Mouse (Mus musculus): ENCODE measurements around the gene Plxnb2. TPM values are rescaled to one million over a fixed set of nuclear protein-coding genes. Genes with fewer than 3 reads are reported as not detected.

Plxnb2 gene
- polyA plus RNA-seq, 1 experiment: 194 TPM

DNA sequence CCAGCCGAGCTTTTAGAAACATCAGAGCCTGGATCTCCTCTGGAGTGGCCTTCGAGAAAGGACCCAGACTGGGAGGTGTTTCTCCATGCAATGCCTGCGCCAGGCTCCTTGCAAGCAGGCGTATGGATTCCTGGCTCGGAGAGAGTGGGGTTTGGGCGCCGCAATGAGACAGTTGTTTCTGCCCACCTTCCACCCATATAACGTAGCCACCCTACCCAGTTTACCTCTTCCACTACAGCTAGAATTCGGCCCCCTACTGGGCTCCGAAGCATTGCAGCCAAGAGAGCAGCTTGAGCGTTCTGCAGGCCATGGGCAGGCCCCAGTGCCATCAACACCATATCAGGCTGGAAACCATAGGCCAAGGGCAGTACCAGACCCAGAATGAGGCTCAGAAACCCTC lies 57.0 kb downstream of the Plxnb2 start:
- TF ChIP-seq CTCF (IDR thresholded peaks at IDR 0.05; ENCODE audit: borderline replicate concordance, insufficient read depth, low read length) (0 out of 2 replicates have a peak, but pooled peaks have one; percentile 3), POLR2A (IDR thresholded peaks at IDR 0.05; ENCODE audit: low read depth, low read length) (no peak)
- H3K27ac ChIP-seq (ENCODE audit: insufficient read depth, low read length): no peak overlapping the region
- H3K4me3 ChIP-seq (ENCODE audit: insufficient read depth, low read length): peak overlapping the region; percentile 87; the same call in 1 of the 2 replicates
- H3K4me1 ChIP-seq (ENCODE audit: control insufficient read depth, insufficient read depth, low read length): peaks cover 8% of the 10 kb centered on the region

DNA sequence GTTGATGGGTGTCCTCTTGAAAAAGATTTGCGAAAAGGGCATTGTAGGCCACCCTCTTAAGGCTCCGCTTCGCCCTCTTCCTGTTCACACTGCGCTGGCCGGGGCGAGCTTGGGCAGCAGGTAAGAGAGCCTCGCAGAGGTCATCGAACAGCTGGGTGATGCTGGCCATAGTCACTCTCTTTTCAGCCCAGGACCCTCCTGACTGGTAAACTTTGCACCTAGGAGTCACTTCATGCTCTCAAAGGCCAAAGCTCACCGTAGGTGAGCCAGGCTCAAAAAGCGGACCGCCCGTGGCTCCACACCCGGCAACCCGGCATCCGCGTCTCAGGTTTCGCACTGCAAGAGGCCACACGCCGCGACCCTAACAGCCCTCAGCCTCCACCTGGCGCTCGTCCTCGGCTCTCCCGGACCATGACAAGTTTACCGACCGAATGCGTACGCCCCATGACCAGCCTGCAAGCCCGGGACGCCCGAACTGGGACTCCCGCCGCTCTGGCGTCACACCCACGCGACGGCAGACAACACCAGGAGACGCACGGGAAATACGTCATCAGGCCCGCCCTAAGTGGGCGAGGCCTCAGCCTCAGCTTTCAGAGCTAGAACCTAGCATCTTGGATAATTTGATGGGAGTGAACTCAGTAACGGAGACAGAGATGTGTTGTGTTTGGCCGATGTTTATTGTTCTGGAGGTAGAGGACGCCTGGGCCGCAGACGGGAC lies 57.8 kb downstream of the Plxnb2 start, which contains the start of gene Tubgcp6:
Gene Tubgcp6, minus strand, starts transcription at position 464 of the 718 bp plus-strand sequence.
- H3K4me1 ChIP-seq (ENCODE audit: control insufficient read depth, insufficient read depth, low read length): peaks cover 8% of the 10 kb centered on the region
- H3K4me3 ChIP-seq (ENCODE audit: insufficient read depth, low read length): peak within 1 kb of the TSS; percentile 87
- H3K27ac ChIP-seq (ENCODE audit: insufficient read depth, low read length): no peak within 1 kb of the TSS
- TF ChIP-seq CTCF (IDR thresholded peaks at IDR 0.05; ENCODE audit: borderline replicate concordance, insufficient read depth, low read length): no peak
- peak; percentile 78 for TF ChIP-seq POLR2A (IDR thresholded peaks at IDR 0.05; ENCODE audit: low read depth, low read length)

DNA sequence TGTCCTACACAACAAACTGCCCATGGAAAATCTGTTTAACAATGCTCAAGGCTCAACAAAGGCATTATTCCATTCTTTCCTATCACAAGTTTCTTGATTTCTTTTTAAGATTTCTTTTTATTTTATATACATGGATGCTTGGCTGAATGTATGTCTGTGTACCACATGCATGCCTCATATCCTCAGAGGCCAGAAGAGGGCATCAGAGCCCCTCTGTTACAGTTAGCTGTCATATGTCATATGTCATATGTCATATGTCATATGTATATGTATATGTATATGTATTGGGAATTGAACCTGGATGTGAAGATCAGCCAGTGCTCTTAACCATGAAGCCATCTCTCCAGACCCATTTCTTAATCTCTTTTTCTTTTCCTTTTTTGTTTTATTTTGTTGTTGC lies 62.6 kb downstream of the Plxnb2 start:
- H3K27ac ChIP-seq (ENCODE audit: insufficient read depth, low read length): no peak overlapping the region
- TF ChIP-seq CTCF (IDR thresholded peaks at IDR 0.05; ENCODE audit: borderline replicate concordance, insufficient read depth, low read length) (no peak), POLR2A (IDR thresholded peaks at IDR 0.05; ENCODE audit: low read depth, low read length) (no peak)
- H3K4me1 ChIP-seq (ENCODE audit: control insufficient read depth, insufficient read depth, low read length): peaks cover 5% of the 10 kb centered on the region
- no peak overlapping the region for H3K4me3 ChIP-seq (ENCODE audit: insufficient read depth, low read length)

DNA sequence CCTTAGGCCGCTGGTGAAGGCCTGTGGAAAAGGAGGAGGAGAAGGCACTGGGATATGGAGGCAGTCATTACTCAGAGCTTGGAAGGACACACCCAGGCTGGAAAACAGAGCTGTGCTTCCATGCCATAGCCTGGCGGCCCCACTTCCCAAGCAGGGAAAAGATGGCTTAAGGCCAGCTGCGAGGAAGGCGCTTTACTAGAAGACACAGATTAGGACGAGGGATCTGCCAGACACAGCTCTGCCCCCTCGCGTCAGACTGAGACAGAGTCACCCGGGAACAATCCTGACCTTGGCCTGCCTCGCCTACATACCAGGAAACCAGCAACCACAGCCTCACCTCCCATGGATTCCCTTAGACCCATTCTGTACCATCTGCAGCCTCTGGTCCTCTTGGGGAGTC lies 70.4 kb downstream of the Plxnb2 start:
- Histone ChIP-seq H3K4me3 (ENCODE audit: insufficient read depth, low read length) (no peak overlapping the region), H3K4me1 (ENCODE audit: control insufficient read depth, insufficient read depth, low read length) (no peaks in the 10 kb centered on the region), H3K27ac (ENCODE audit: insufficient read depth, low read length) (no peak overlapping the region)
- no peak for TF ChIP-seq POLR2A (IDR thresholded peaks at IDR 0.05; ENCODE audit: low read depth, low read length)
- no peak for TF ChIP-seq CTCF (IDR thresholded peaks at IDR 0.05; ENCODE audit: borderline replicate concordance, insufficient read depth, low read length)

DNA sequence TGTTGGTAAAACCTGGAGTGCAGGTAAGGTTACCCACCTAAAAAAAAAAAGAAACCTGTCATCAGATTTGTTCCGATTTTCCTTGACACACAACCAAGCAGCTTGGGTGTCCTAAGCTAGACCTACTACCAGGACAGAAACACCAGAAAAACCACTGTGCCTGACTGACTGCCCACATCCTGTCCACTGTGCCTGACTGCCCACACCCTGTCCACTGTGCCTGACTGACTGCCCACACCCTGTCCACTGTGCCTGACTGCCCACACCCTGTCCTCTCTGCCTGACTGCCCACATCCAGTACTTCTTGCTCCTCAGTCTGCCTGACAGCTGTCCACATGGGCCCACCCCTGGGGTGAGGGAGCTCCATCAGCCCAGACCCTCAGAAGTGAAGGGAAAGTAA lies 73.6 kb downstream of the Plxnb2 start:
- Histone ChIP-seq H3K4me3 (ENCODE audit: insufficient read depth, low read length) (no peak overlapping the region), H3K4me1 (ENCODE audit: control insufficient read depth, insufficient read depth, low read length) (no peaks in the 10 kb centered on the region), H3K27ac (ENCODE audit: insufficient read depth, low read length) (no peak overlapping the region)
- TF ChIP-seq POLR2A (IDR thresholded peaks at IDR 0.05; ENCODE audit: low read depth, low read length): no peak
- no peak for TF ChIP-seq CTCF (IDR thresholded peaks at IDR 0.05; ENCODE audit: borderline replicate concordance, insufficient read depth, low read length)

DNA sequence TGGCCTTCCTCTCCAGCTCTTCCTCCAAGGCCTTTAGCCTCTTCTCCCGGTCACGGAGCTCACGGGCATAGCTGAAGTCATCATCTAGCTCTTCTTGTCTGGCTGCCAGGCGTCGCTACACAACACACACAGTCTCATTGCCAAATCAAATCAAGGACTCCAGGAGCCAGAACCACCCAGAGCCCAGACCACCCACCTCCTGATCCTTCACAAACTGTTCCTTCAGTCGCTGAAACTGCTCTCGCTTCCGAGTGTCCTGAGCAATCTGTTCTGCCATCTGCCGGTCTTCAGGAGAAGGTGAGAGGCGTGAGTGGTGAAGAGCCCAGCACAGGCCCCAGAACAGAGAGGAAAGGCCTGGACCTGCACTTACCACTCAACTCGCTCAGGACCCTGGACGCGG lies 74.5 kb downstream of the Plxnb2 start:
- Histone ChIP-seq H3K4me1 (ENCODE audit: control insufficient read depth, insufficient read depth, low read length) (no peaks in the 10 kb centered on the region), H3K27ac (ENCODE audit: insufficient read depth, low read length) (no peak overlapping the region), H3K4me3 (ENCODE audit: insufficient read depth, low read length) (no peak overlapping the region)
- TF ChIP-seq POLR2A (IDR thresholded peaks at IDR 0.05; ENCODE audit: low read depth, low read length): no peak
- no peak for TF ChIP-seq CTCF (IDR thresholded peaks at IDR 0.05; ENCODE audit: borderline replicate concordance, insufficient read depth, low read length)

Other genes starting within 250 kb of the Plxnb2 start
- gene Ttll8, start 226.4 kb downstream of the Plxnb2 start, polyA plus RNA-seq (2011; ENCODE audit: insufficient read length, low read depth, missing spikeins): not detected in 2 replicates
- gene Mlc1, start 201.8 kb downstream of the Plxnb2 start, polyA plus RNA-seq (2011; ENCODE audit: insufficient read length, low read depth, missing spikeins): 0.79 TPM in 1 of 2 replicates, not detected in the other
- gene Mov10l1, start 197.9 kb downstream of the Plxnb2 start, polyA plus RNA-seq (2011; ENCODE audit: insufficient read length, low read depth, missing spikeins): not detected in 2 replicates
- gene Panx2, start 121.1 kb downstream of the Plxnb2 start, polyA plus RNA-seq (2011; ENCODE audit: insufficient read length, low read depth, missing spikeins): not detected in 2 replicates
- gene Trabd, start 105.7 kb downstream of the Plxnb2 start, polyA plus RNA-seq (2011; ENCODE audit: insufficient read length, low read depth, missing spikeins): 18.1 and 20.5 TPM in 2 replicates
- gene Selenoo, start 91.7 kb downstream of the Plxnb2 start, polyA plus RNA-seq (2011; ENCODE audit: insufficient read length, low read depth, missing spikeins): 14.5 and 17.6 TPM in 2 replicates
- 13.5 and 14.2 TPM in 2 replicates for gene Tubgcp6, start 57.7 kb downstream of the Plxnb2 start, polyA plus RNA-seq (2011; ENCODE audit: insufficient read length, low read depth, missing spikeins)
- 6.4 and 7.2 TPM in 2 replicates for gene Hdac10, start 52.1 kb downstream of the Plxnb2 start, polyA plus RNA-seq (2011; ENCODE audit: insufficient read length, low read depth, missing spikeins)
- 10.1 and 16.4 TPM in 2 replicates for gene Mapk12, start 40.1 kb downstream of the Plxnb2 start, polyA plus RNA-seq (2011; ENCODE audit: insufficient read length, low read depth, missing spikeins)
- gene Mapk11, start 31.2 kb downstream of the Plxnb2 start, polyA plus RNA-seq (2011; ENCODE audit: insufficient read length, low read depth, missing spikeins): 7.3 and 10.8 TPM in 2 replicates
- gene Dennd6b, start 15.7 kb upstream of the Plxnb2 start, polyA plus RNA-seq (2011; ENCODE audit: insufficient read length, low read depth, missing spikeins): 3.1 and 4.2 TPM in 2 replicates
- 32.4 and 43.1 TPM in 2 replicates for gene Ppp6r2, start 30.8 kb upstream of the Plxnb2 start, polyA plus RNA-seq (2011; ENCODE audit: insufficient read length, low read depth, missing spikeins)
- gene Sbf1, start 134.5 kb upstream of the Plxnb2 start, polyA plus RNA-seq (2011; ENCODE audit: insufficient read length, low read depth, missing spikeins): 75.9 and 95.7 TPM in 2 replicates
- 7.7 and 8.4 TPM in 2 replicates for gene Adm2, start 141.9 kb upstream of the Plxnb2 start, polyA plus RNA-seq (2011; ENCODE audit: insufficient read length, low read depth, missing spikeins)
- not detected in 2 replicates for gene Miox, start 153.6 kb upstream of the Plxnb2 start, polyA plus RNA-seq (2011; ENCODE audit: insufficient read length, low read depth, missing spikeins)
- 82.5 and 83.0 TPM in 2 replicates for gene Lmf2, start 174.9 kb upstream of the Plxnb2 start, polyA plus RNA-seq (2011; ENCODE audit: insufficient read length, low read depth, missing spikeins)
- 58.9 and 94.2 TPM in 2 replicates for gene Ncaph2, start 174.9 kb upstream of the Plxnb2 start, polyA plus RNA-seq (2011; ENCODE audit: insufficient read length, low read depth, missing spikeins)
- 13.8 and 14.1 TPM in 2 replicates for gene Sco2, start 193.1 kb upstream of the Plxnb2 start, polyA plus RNA-seq (2011; ENCODE audit: insufficient read length, low read depth, missing spikeins)
- not detected in 2 replicates for gene Tymp, start 196.3 kb upstream of the Plxnb2 start, polyA plus RNA-seq (2011; ENCODE audit: insufficient read length, low read depth, missing spikeins)
- not detected in 2 replicates for gene Odf3b, start 198.5 kb upstream of the Plxnb2 start, polyA plus RNA-seq (2011; ENCODE audit: insufficient read length, low read depth, missing spikeins)
- gene Klhdc7b, start 204.1 kb upstream of the Plxnb2 start, polyA plus RNA-seq (2011; ENCODE audit: insufficient read length, low read depth, missing spikeins): not detected in 2 replicates
- not detected in 2 replicates for gene Syce3, start 229.7 kb upstream of the Plxnb2 start, polyA plus RNA-seq (2011; ENCODE audit: insufficient read length, low read depth, missing spikeins)
- gene Cpt1b, start 245.1 kb upstream of the Plxnb2 start, polyA plus RNA-seq (2011; ENCODE audit: insufficient read length, low read depth, missing spikeins): 2.2 TPM in 1 of 2 replicates, not detected in the other
- 1.3 and 1.4 TPM in 2 replicates for gene C730034F03Rik, start 248.8 kb upstream of the Plxnb2 start, polyA plus RNA-seq (2011; ENCODE audit: insufficient read length, low read depth, missing spikeins)
- gene Gm44502, start 248.9 kb upstream of the Plxnb2 start, polyA plus RNA-seq (2011; ENCODE audit: insufficient read length, low read depth, missing spikeins): 1.6 TPM in 1 of 2 replicates, not detected in the other
- gene Chkb, start 249.1 kb upstream of the Plxnb2 start, polyA plus RNA-seq (2011; ENCODE audit: insufficient read length, low read depth, missing spikeins): 29.4 and 33.1 TPM in 2 replicates

All from embryonic fibroblast, embryonic 13.5 days (primary cell).